Mouse (Mus musculus): ENCODE measurements around the gene Ksr2.

The Ksr2 gene

GRCm38 (mm10) chr5:117693557-117693956, 279.8 kb downstream of the Ksr2 start:
- no peak for DNase-seq (ENCODE audit: low read depth)

GRCm38 (mm10) chr5:117694632-117695031, 280.8 kb downstream of the Ksr2 start:
- DNase-seq (ENCODE audit: low read depth) = no peak

GRCm38 (mm10) chr5:117696366-117696765, 282.6 kb downstream of the Ksr2 start:
- no peak for DNase-seq (ENCODE audit: low read depth)

GRCm38 (mm10) chr5:117697589-117697988, 283.8 kb downstream of the Ksr2 start:
- DNase-seq (ENCODE audit: low read depth) = no peak

- no peak for DNase-seq (ENCODE audit: low read depth)
Observed at GRCm38 (mm10) chr5:117704371-117704770, 290.6 kb downstream of the Ksr2 start.

GRCm38 (mm10) chr5:117706633-117707032, 292.8 kb downstream of the Ksr2 start:
- DNase-seq (ENCODE audit: low read depth) = no peak

- no peak for DNase-seq (ENCODE audit: low read depth)
Observed at GRCm38 (mm10) chr5:117709306-117709705, 295.5 kb downstream of the Ksr2 start.

- DNase-seq (ENCODE audit: low read depth) = no peak
Observed at GRCm38 (mm10) chr5:117711636-117712035, 297.8 kb downstream of the Ksr2 start.

- no peak for DNase-seq (ENCODE audit: low read depth)
Observed at GRCm38 (mm10) chr5:117712207-117712606, 298.4 kb downstream of the Ksr2 start.

- DNase-seq (ENCODE audit: low read depth) = no peak
Observed at GRCm38 (mm10) chr5:117717120-117717519, 303.3 kb downstream of the Ksr2 start.

GRCm38 (mm10) chr5:117723316-117723715, 309.5 kb downstream of the Ksr2 start:
- no peak for DNase-seq (ENCODE audit: low read depth)

- DNase-seq (ENCODE audit: low read depth) = no peak
Observed at GRCm38 (mm10) chr5:117726548-117726947, 312.7 kb downstream of the Ksr2 start.

- DNase-seq (ENCODE audit: low read depth) = no peak
Observed at GRCm38 (mm10) chr5:117727138-117727537, 313.3 kb downstream of the Ksr2 start.

- no peak for DNase-seq (ENCODE audit: low read depth)
Observed at GRCm38 (mm10) chr5:117731311-117731710, 317.5 kb downstream of the Ksr2 start.

- DNase-seq (ENCODE audit: low read depth) = no peak
Observed at GRCm38 (mm10) chr5:117744654-117745178, 330.9 kb downstream of the Ksr2 start.

GRCm38 (mm10) chr5:117749353-117749752, 335.6 kb downstream of the Ksr2 start:
- DNase-seq (ENCODE audit: low read depth) = no peak

GRCm38 (mm10) chr5:117757696-117758482, 344.1 kb downstream of the Ksr2 start:
- DNase-seq (ENCODE audit: low read depth) = no peak

GRCm38 (mm10) chr5:117761181-117761832, 347.5 kb downstream of the Ksr2 start:
- DNase-seq (ENCODE audit: low read depth) = no peak

GRCm38 (mm10) chr5:117764496-117764895, 350.7 kb downstream of the Ksr2 start:
- DNase-seq (ENCODE audit: low read depth) = no peak

GRCm38 (mm10) chr5:117779175-117779574, 365.4 kb downstream of the Ksr2 start:
- DNase-seq (ENCODE audit: low read depth) = no peak

GRCm38 (mm10) chr5:117780681-117781080, 366.9 kb downstream of the Ksr2 start, which contains the start of gene Nos1:
Gene Nos1 (plus strand): TSS chr5:117781032.
- peak; percentile 2 for DNase-seq (ENCODE audit: low read depth)

- DNase-seq (ENCODE audit: low read depth) = no peak
Observed at GRCm38 (mm10) chr5:117781178-117781577, 367.4 kb downstream of the Ksr2 start.

- DNase-seq (ENCODE audit: low read depth) = no peak
Observed at GRCm38 (mm10) chr5:117790071-117790470, 376.3 kb downstream of the Ksr2 start.
